Mouse (Mus musculus) heart, postnatal 0 days (tissue): ENCODE measurements around the gene Zc2hc1c. TPM values are rescaled to one million over a fixed set of nuclear protein-coding genes. Genes with fewer than 3 reads are reported as not detected.

ENCODE experiments used
- ATAC-seq: fragments of 200-750 bp; cut with Nextera tagmentation; 2 replicates; pipeline ENCODE4 v1.8.0; 2017; ENCODE audit warnings: low read depth, moderate number of reproducible peaks, moderate library complexity; ENCODE audit not compliant: insufficient read depth
- DNase-seq: peaks from one replicate; pipeline ENCODE4 v3.0.0-alpha.2; 2016; ENCODE audit warnings: low spot score
- H3K27ac ChIP-seq: fragments of 300-500 bp; sonication (generic); 2 replicates; pipeline ENCODE4 v1.5.1; 2014; ENCODE audit warnings: low read depth, mild to moderate bottlenecking
- H3K27me3 ChIP-seq: fragments of 300-500 bp; sonication (generic); 2 replicates; pipeline ENCODE4 v1.6.1; 2014; ENCODE audit warnings: low read length, mixed read lengths; ENCODE audit not compliant: control insufficient read depth, insufficient read depth
- H3K36me3 ChIP-seq: fragments of 300-500 bp; sonication (generic); replicated peaks from 2 replicates; pipeline ENCODE4 v1.6.1; 2014; ENCODE audit warnings: low read length, mixed read lengths; ENCODE audit not compliant: control insufficient read depth, insufficient read depth
- H3K4me1 ChIP-seq: fragments of 300-500 bp; sonication (generic); 2 replicates; pipeline ENCODE4 v1.6.1; 2014; ENCODE audit warnings: antibody characterized with exemption; ENCODE audit not compliant: control insufficient read depth, insufficient read depth
- H3K4me2 ChIP-seq: fragments of 300-500 bp; sonication (generic); 2 replicates; pipeline ENCODE4 v1.6.1; 2014; ENCODE audit warnings: low read depth, mild to moderate bottlenecking, low read length, moderate library complexity
- H3K4me3 ChIP-seq: fragments of 300-500 bp; sonication (generic); 2 replicates; pipeline ENCODE4 v1.5.1; 2014; ENCODE audit warnings: low read depth, low read length
- H3K9ac ChIP-seq: fragments of 300-500 bp; sonication (generic); replicated peaks from 2 replicates; pipeline ENCODE4 v1.6.1; 2014; ENCODE audit warnings: low read depth, low read length, mixed read lengths
- H3K9me3 ChIP-seq: fragments of 300-500 bp; sonication (generic); replicated peaks from 2 replicates; pipeline ENCODE4 v1.6.1; 2016; ENCODE audit warnings: low read length; ENCODE audit not compliant: control insufficient read depth
- CTCF ChIP-seq: IDR thresholded peaks from 2 replicates; pipeline ENCODE4 v1.5.1; 2016; ENCODE audit warnings: antibody characterized with exemption, control low read depth, low read depth
- EP300 ChIP-seq: IDR thresholded peaks from 2 replicates; pipeline ENCODE4 v1.6.1; 2016; ENCODE audit warnings: antibody characterized with exemption, low read depth
- WGBS: fragments of 180-500 bp; shearing (Covaris S2); extraction: QIAGEN DNeasy Blood & Tissue Kit; methylation state at CpG from one replicate; pipeline ENCODE4 v1.1.7; 2014; 5-methylcytosine and 5-hydroxymethylcytosine counted together
- polyA plus RNA-seq: library from polyadenylated mRNA; unstranded; fragments of >200 nt; fragmentation: Nextera tagmentation; extraction: Ambion mirVana; gene quantifications from 2 replicates; pipeline ENCODE4 v1.2.1, GENCODE M21; 2015
- total RNA-seq: library from RNA; depleted of rRNA; stranded (reverse); fragments of >200 nt; gene quantifications from 2 replicates; pipeline ENCODE4 v1.2.3, GENCODE M21; 2014; ENCODE audit warnings: low replicate concordance

Gene Zc2hc1c
- total and polyA plus RNA-seq, 2 experiments from 2014 or later = 0.80 to 1.1 TPM

DNA sequence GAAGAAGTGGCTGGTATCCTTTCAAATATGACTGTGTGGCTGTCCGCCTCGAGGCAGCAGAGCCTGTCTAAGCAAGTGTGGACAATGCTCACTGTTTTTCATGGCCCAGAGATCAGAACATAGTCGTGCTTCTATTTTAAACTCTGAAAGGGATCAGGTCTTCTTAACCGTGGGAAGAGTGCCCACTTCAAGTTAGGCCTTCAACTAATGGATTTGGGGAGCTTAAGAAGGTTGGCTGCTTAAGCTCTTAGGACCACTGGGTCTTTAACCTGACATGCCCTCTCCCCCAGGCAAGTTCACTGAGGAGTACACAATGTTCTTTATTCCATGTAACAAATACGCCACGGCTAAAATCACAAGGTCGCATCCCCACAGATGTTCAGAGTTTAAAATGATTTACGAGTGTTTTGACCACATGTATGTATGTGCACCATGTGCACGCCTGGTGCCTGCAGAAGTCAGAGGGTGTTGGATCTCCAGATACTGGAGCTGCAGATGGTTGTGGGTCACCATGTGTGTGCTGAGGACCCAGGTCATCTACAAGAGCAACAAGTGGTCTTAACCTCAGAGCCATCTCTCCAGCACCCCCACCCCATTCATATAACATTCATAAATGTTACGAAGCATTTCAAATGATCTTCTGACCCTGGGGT, 9.1 kb downstream of the Zc2hc1c start:
- ATAC-seq = no peak
- no peak overlapping the region for H3K27ac ChIP-seq
- no peak overlapping the region for H3K4me2 ChIP-seq
- no peak for DNase-seq
- no peaks in the 10 kb centered on the region for H3K27me3 ChIP-seq
- H3K9ac ChIP-seq = no peak overlapping the region
- 68% methylated on average over 10 of the region's 10 CpGs for WGBS
- H3K4me3 ChIP-seq = no peak overlapping the region
- TF ChIP-seq EP300 (no peak), CTCF (no peak)
- no peaks in the 10 kb centered on the region for H3K4me1 ChIP-seq
- H3K9me3 ChIP-seq = no peaks in the 10 kb centered on the region; the same call in 1 of the 2 replicates
- H3K36me3 ChIP-seq = peaks cover 36% of the 10 kb centered on the region

DNA sequence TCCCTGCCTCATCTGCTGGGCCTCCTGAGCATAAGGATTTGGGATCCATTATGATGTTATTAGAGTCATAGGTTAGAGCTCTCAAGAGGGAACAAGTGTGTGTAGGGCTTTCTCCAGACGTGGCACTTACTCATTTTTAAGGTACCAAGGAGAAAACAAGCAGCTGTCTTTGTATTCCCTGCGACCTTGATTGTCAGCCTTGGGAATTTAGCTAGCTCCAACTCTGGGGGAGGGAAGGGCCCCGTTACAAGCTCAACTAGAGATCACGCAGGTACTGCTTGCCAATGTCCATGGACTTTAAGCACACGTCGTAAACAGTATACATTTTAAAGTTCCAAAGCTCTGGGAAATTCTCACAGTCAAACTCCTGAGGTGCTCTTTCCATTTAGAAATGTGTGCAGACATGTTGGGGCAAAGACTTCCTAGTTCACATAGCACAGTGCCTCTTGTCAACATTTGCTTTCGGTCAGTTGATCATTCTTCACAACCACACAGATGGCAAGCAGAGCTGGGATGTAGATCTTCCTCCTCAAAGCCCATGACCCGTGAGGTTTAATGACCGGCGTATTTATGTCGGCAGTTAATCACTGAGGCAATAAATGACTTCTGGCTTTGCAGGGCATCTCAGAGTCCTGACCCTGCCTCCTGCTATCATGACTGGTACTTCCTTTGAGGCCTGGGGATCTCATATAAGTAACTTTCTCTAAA, 9.9 kb downstream of the Zc2hc1c start:
- Histone ChIP-seq H3K27ac (no peak overlapping the region), H3K4me2 (no peak overlapping the region), H3K9me3 (no peaks in the 10 kb centered on the region; the same call in 1 of the 2 replicates), H3K4me3 (no peak overlapping the region), H3K36me3 (peaks cover 43% of the 10 kb centered on the region), H3K4me1 (no peaks in the 10 kb centered on the region), H3K27me3 (no peaks in the 10 kb centered on the region), H3K9ac (no peak overlapping the region)
- DNase-seq (no peak), ATAC-seq (no peak)
- WGBS = 77% methylated on average over 11 of the region's 11 CpGs
- TF ChIP-seq EP300 (no peak), CTCF (no peak)

DNA sequence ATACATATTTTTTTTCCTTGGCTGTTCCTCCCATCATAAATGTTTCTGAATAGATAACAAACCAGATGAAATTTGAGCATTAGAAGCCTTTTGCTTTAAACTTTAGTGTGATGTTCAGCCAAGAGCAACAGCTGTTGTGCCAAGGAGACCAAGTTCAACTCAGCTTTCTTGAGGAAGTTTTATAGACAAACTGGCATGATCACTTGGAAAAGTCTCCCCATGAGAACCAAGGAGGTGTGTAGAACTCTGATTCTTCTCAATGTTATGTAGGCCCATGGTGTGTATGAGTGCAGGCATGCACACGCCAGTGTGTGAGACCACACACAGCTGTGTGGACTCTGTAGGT, 10.4 kb downstream of the Zc2hc1c start:
- no peak overlapping the region for H3K4me2 ChIP-seq
- H3K9ac ChIP-seq = no peak overlapping the region
- DNase-seq (no peak), ATAC-seq (no peak)
- no peaks in the 10 kb centered on the region for H3K4me1 ChIP-seq
- H3K27ac ChIP-seq = no peak overlapping the region
- peaks cover 48% of the 10 kb centered on the region for H3K36me3 ChIP-seq
- 85% methylated on average over 1 of the region's 1 CpGs for whole genome bisulfite sequencing
- no peak overlapping the region for H3K4me3 ChIP-seq
- no peak for TF ChIP-seq EP300
- TF ChIP-seq CTCF = no peak
- H3K27me3 ChIP-seq = no peaks in the 10 kb centered on the region
- H3K9me3 ChIP-seq = no peaks in the 10 kb centered on the region; the same call in 1 of the 2 replicates

DNA sequence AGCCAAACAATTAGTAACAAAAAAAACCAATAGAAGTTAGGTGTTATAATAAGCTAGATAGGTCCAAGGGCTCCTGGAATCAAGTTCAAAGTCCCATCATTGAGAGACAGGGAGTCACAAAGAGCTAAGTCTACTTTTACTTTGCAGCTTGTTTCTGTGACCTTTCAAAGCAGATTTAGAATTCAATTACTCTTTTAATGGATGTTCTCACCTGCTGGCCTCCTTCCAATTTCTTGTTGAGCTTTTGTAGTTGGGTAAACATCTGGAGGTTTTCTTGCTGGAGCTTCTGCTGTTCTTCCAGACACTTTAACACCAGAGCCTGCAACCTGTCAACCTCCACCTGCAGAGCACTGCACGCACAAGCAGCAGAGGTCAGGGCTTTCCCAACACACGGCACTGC, 14.9 kb downstream of the Zc2hc1c start:
- Histone ChIP-seq H3K4me3 (no peak overlapping the region), H3K9me3 (no peaks in the 10 kb centered on the region), H3K4me1 (no peaks in the 10 kb centered on the region), H3K9ac (no peak overlapping the region), H3K4me2 (no peak overlapping the region), H3K27me3 (no peaks in the 10 kb centered on the region), H3K27ac (no peak overlapping the region), H3K36me3 (peaks cover 87% of the 10 kb centered on the region)
- no peak for DNase-seq
- WGBS = 60% methylated on average over 2 of the region's 2 CpGs
- TF ChIP-seq CTCF (no peak), EP300 (no peak)
- ATAC-seq = no peak

DNA sequence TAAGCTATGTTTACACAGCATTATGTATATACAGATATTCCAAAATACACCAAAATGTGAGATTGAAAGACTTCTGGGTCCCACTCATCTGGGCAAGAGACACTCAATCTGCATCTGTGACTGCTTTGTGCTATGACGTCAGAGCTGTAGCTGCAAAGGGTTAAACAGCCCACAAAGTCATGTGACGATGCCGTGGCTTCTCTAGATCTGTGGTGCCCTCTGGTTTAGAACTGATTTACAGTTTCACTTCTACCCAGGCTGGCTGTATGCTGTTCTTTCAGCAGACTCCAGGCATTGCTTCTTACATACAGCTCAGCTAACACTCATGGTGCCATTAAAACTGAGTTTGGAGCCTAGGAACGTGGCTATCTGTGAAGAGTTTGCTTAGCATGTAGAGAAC, 16.3 kb downstream of the Zc2hc1c start:
- Histone ChIP-seq H3K27me3 (no peaks in the 10 kb centered on the region), H3K4me1 (no peaks in the 10 kb centered on the region), H3K36me3 (peaks cover 95% of the 10 kb centered on the region), H3K9me3 (no peaks in the 10 kb centered on the region), H3K4me3 (no peak overlapping the region), H3K9ac (no peak overlapping the region), H3K27ac (no peak overlapping the region), H3K4me2 (no peak overlapping the region)
- ATAC-seq (no peak), DNase-seq (no peak)
- WGBS = 67% methylated on average over 4 of the region's 4 CpGs
- TF ChIP-seq EP300 = no peak
- TF ChIP-seq CTCF = no peak
